Mouse (Mus musculus): ENCODE data around the gene Zfp275. TPM values are rescaled to one million over a fixed set of nuclear protein-coding genes. Genes with fewer than 3 reads are reported as not detected.

Zfp275 gene
- polyA plus RNA-seq, 1 experiment from 2014 or later = 19.0 TPM

Other genes starting within 250 kb of the Zfp275 start
- 2.1 and 2.5 TPM in 2 replicates for gene Xlr3a, start 245.5 kb upstream of the Zfp275 start, polyA plus RNA-seq (2015; fragmentation: Nextera tagmentation; extraction: Ambion mirVana)
- 0.14 and 0.15 TPM in 2 replicates for gene Gm14685, start 225.6 kb upstream of the Zfp275 start, polyA plus RNA-seq (2015; fragmentation: Nextera tagmentation; extraction: Ambion mirVana)
- gene Xlr5b, start 193.8 kb upstream of the Zfp275 start, polyA plus RNA-seq (2015; fragmentation: Nextera tagmentation; extraction: Ambion mirVana) = not detected in 2 replicates
- gene DXBay18, start 193.2 kb upstream of the Zfp275 start, polyA plus RNA-seq (2015; fragmentation: Nextera tagmentation; extraction: Ambion mirVana) = not detected in 2 replicates
- not detected in 2 replicates for gene Spin2d, start 165.6 kb upstream of the Zfp275 start, polyA plus RNA-seq (2015; fragmentation: Nextera tagmentation; extraction: Ambion mirVana)
- gene Xlr3b, start 150.4 kb upstream of the Zfp275 start, polyA plus RNA-seq (2015; fragmentation: Nextera tagmentation; extraction: Ambion mirVana) = 12.6 and 12.9 TPM in 2 replicates
- 0.52 and 1.0 TPM in 2 replicates for gene Xlr4b, start 128.3 kb upstream of the Zfp275 start, polyA plus RNA-seq (2015; fragmentation: Nextera tagmentation; extraction: Ambion mirVana)
- gene F8a, start 114.3 kb upstream of the Zfp275 start, polyA plus RNA-seq (2015; fragmentation: Nextera tagmentation; extraction: Ambion mirVana) = 12.9 and 14.0 TPM in 2 replicates
- gene Xlr4c, start 99.5 kb upstream of the Zfp275 start, polyA plus RNA-seq (2015; fragmentation: Nextera tagmentation; extraction: Ambion mirVana) = 0.14 and 0.22 TPM in 2 replicates
- 0.37 TPM in 1 of 2 replicates, not detected in the other for gene Xlr3c, start 77.2 kb upstream of the Zfp275 start, polyA plus RNA-seq (2015; fragmentation: Nextera tagmentation; extraction: Ambion mirVana)
- not detected in 2 replicates for gene Xlr5a, start 49.6 kb upstream of the Zfp275 start, polyA plus RNA-seq (2015; fragmentation: Nextera tagmentation; extraction: Ambion mirVana)
- not detected in 2 replicates for gene Xlr5c, start 49.6 kb upstream of the Zfp275 start, polyA plus RNA-seq (2015; fragmentation: Nextera tagmentation; extraction: Ambion mirVana)
- gene Gm45015, start 5.8 kb upstream of the Zfp275 start, polyA plus RNA-seq (2015; fragmentation: Nextera tagmentation; extraction: Ambion mirVana) = not detected in 2 replicates
- gene Gm18336, start 56.1 kb downstream of the Zfp275 start, polyA plus RNA-seq (2015; fragmentation: Nextera tagmentation; extraction: Ambion mirVana) = not detected in 2 replicates
- gene Zfp92, start 68.5 kb downstream of the Zfp275 start, polyA plus RNA-seq (2015; fragmentation: Nextera tagmentation; extraction: Ambion mirVana) = 0.14 and 0.15 TPM in 2 replicates
- 12.5 and 18.3 TPM in 2 replicates for gene Trex2, start 92.7 kb downstream of the Zfp275 start, polyA plus RNA-seq (2015; fragmentation: Nextera tagmentation; extraction: Ambion mirVana)
- 53.8 and 54.7 TPM in 2 replicates for gene Haus7, start 116.4 kb downstream of the Zfp275 start, polyA plus RNA-seq (2015; fragmentation: Nextera tagmentation; extraction: Ambion mirVana)
- 243 and 288 TPM in 2 replicates for gene Bgn, start 141.0 kb downstream of the Zfp275 start, polyA plus RNA-seq (2015; fragmentation: Nextera tagmentation; extraction: Ambion mirVana)
- gene Atp2b3, start 160.5 kb downstream of the Zfp275 start, polyA plus RNA-seq (2015; fragmentation: Nextera tagmentation; extraction: Ambion mirVana) = 0.41 and 0.97 TPM in 2 replicates